Mouse (Mus musculus) B cell, adult 67 days (primary cell): ENCODE data around the gene Wnt7a. TPM values are rescaled to one million over a fixed set of nuclear protein-coding genes. Genes with fewer than 3 reads are reported as not detected.

Source experiments
- total RNA-seq, 2 experiments: library from RNA; stranded (reverse); gene quantifications; 4 replicates each; pipeline ENCODE4 v1.2.4; 2023

The Wnt7a gene
- total RNA-seq: not detected

DNA sequence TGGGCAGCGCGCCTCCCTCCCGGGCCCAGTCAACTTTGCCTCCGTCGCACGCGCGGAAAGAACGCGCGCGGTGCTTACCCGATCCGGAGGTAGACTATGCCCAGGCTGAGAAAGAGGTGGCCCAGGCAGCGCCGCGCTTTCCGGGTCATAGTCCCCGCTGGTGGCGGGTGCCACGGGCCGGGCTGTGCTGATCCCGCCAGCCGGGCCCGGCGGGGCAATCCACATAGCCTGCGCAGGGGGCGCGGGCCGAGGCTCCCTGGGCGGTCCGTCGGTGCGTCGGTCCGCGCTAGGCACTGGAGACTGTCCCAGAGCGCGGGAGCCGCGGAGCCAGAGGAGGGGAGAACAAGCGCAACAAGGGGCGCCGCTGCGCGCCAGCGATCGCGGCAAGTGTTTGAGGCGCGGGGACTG is at the start of gene Wnt7a:
Gene Wnt7a, minus strand, starts transcription at position 403 of the 408 bp plus-strand sequence.

Other genes starting within 250 kb of the Wnt7a start
- gene Fbln2, start 198.9 kb downstream of the Wnt7a start, total RNA-seq: not detected
- 10 to 100 TPM; 15.1 to 17.1 TPM for gene Chchd4, start 62.2 kb upstream of the Wnt7a start, total RNA-seq
- gene Tmem43, start 62.3 kb upstream of the Wnt7a start, total RNA-seq: 10 to 100 TPM; 34.8 to 39.2 TPM
- gene Xpc, start 104.5 kb upstream of the Wnt7a start, total RNA-seq: 10 to 100 TPM; 22.6 to 25.9 TPM
- gene Lsm3, start 104.6 kb upstream of the Wnt7a start, total RNA-seq: 10 to 100 TPM; 75.6 to 75.7 TPM